Mouse (Mus musculus) liver, embryonic 13.5 days (tissue): ENCODE results near the gene Pomgnt2. TPM values are rescaled to one million over a fixed set of nuclear protein-coding genes. Genes with fewer than 3 reads are reported as not detected.

Experiments used
- ATAC-seq: fragments of 200-750 bp; cut with Nextera tagmentation; 2 replicates; pipeline ENCODE4 v1.8.0; 2017; ENCODE audit warnings: low read depth, mild to moderate bottlenecking, moderate number of reproducible peaks, moderate library complexity
- DNase-seq: peaks from one replicate; pipeline ENCODE4 v3.0.0; 2022
- H3K27ac ChIP-seq: fragments of 300-500 bp; sonication (generic); 2 replicates; pipeline ENCODE4 v1.5.1; 2015; ENCODE audit warnings: moderate library complexity, mild to moderate bottlenecking, inconsistent platforms
- H3K27me3 ChIP-seq: fragments of 300-500 bp; sonication (generic); 2 replicates; pipeline ENCODE4 v1.6.1; 2015; ENCODE audit warnings: mild to moderate bottlenecking, inconsistent platforms
- H3K36me3 ChIP-seq: fragments of 300-500 bp; sonication (generic); 2 replicates; pipeline ENCODE4 v1.6.1; 2015; ENCODE audit warnings: mild to moderate bottlenecking, inconsistent platforms
- H3K4me1 ChIP-seq: fragments of 300-500 bp; sonication (generic); replicated peaks from 2 replicates; pipeline ENCODE4 v1.6.1; 2015; ENCODE audit warnings: inconsistent platforms
- H3K4me2 ChIP-seq: fragments of 300-500 bp; sonication (generic); 2 replicates; pipeline ENCODE4 v1.6.1; 2015; ENCODE audit warnings: inconsistent platforms, mild to moderate bottlenecking, moderate library complexity
- H3K4me3 ChIP-seq: fragments of 300-500 bp; sonication (generic); replicated peaks from 2 replicates; pipeline ENCODE4 v1.5.1; 2015; ENCODE audit warnings: mild to moderate bottlenecking, inconsistent platforms
- H3K9ac ChIP-seq: fragments of 300-500 bp; sonication (generic); 2 replicates; pipeline ENCODE4 v1.6.1; 2015; ENCODE audit warnings: mild to moderate bottlenecking, inconsistent platforms
- H3K9me3 ChIP-seq: fragments of 300-500 bp; sonication (generic); replicated peaks from 2 replicates; pipeline ENCODE4 v1.6.1; 2016; ENCODE audit warnings: inconsistent platforms
- WGBS: fragments of 180-500 bp; shearing (Covaris S2); methylation state at CpG from one replicate; pipeline ENCODE4 v1.1.7; 2015; ENCODE audit not compliant: insufficient replicate concordance; 5-methylcytosine and 5-hydroxymethylcytosine counted together
- polyA plus RNA-seq: library from polyadenylated mRNA; unstranded; fragments of >200 nt; fragmentation: Nextera tagmentation; extraction: Ambion mirVana; gene quantifications from 2 replicates; pipeline ENCODE4 v1.2.1, GENCODE M21; 2015

Pomgnt2 gene
- polyA plus RNA-seq, result 2.6 and 3.0 TPM in 2 replicates

- ATAC-seq (no peak), DNase-seq (no peak)
- no peak within 1 kb of the TSS for H3K27ac ChIP-seq
- no peaks in the 10 kb centered on the region for H3K36me3 ChIP-seq
- H3K4me2 ChIP-seq, result peak within 1 kb of the TSS; percentile 71
- H3K4me3 ChIP-seq, result peak within 1 kb of the TSS; percentile 65
- no peak within 1 kb of the TSS for H3K9ac ChIP-seq
- H3K9me3 ChIP-seq, result no peaks in the 10 kb centered on the region
- H3K27me3 ChIP-seq, result peaks cover 20% of the 10 kb centered on the region
- 0 out of 2 replicates have a peak, but pooled peaks cover 10% of the 10 kb centered on the region for H3K4me1 ChIP-seq
These were observed at the start of gene Pomgnt2 for GRCm38 (mm10) chr9:121997010-121997409. TSS of gene Pomgnt2 (minus strand) at chr9:121997110.

GRCm38 (mm10) chr9:122039848-122040247 lies 42.9 kb upstream of the Pomgnt2 start:
- no peak for ATAC-seq
- no peak overlapping the region for H3K4me2 ChIP-seq
- no peaks in the 10 kb centered on the region; the same call in 1 of the 2 replicates for H3K4me1 ChIP-seq
- WGBS, result 54% methylated on average over 4 of the region's 4 CpGs
- no peaks in the 10 kb centered on the region for H3K27me3 ChIP-seq
- H3K27ac ChIP-seq, result no peak overlapping the region
- DNase-seq, result no peak
- H3K9ac ChIP-seq, result no peak overlapping the region
- H3K36me3 ChIP-seq, result no peaks in the 10 kb centered on the region
- no peaks in the 10 kb centered on the region for H3K9me3 ChIP-seq
- H3K4me3 ChIP-seq, result no peak overlapping the region

- H3K36me3 ChIP-seq, result no peaks in the 10 kb centered on the region
- DNase-seq (no peak), ATAC-seq (no peak)
- H3K27ac ChIP-seq, result no peak overlapping the region
- H3K27me3 ChIP-seq, result no peaks in the 10 kb centered on the region
- no peak overlapping the region for H3K9ac ChIP-seq
- H3K4me1 ChIP-seq, result no peaks in the 10 kb centered on the region; the same call in 1 of the 2 replicates
- H3K4me2 ChIP-seq, result no peak overlapping the region
- H3K4me3 ChIP-seq, result no peak overlapping the region
- H3K9me3 ChIP-seq, result no peaks in the 10 kb centered on the region
- 53% methylated on average over 1 of the region's 1 CpGs for WGBS
These were observed 41.7 kb upstream of the Pomgnt2 start for GRCm38 (mm10) chr9:122038631-122039030.

- Histone ChIP-seq H3K9me3 (no peaks in the 10 kb centered on the region), H3K4me3 (no peak overlapping the region), H3K4me2 (no peak overlapping the region), H3K27ac (no peak overlapping the region), H3K36me3 (no peaks in the 10 kb centered on the region), H3K4me1 (no peaks in the 10 kb centered on the region; the same call in 1 of the 2 replicates), H3K27me3 (no peaks in the 10 kb centered on the region), H3K9ac (no peak overlapping the region)
- ATAC-seq (no peak), DNase-seq (no peak)
- WGBS, result 42% methylated on average over 4 of the region's 4 CpGs
These were observed 39.7 kb upstream of the Pomgnt2 start for GRCm38 (mm10) chr9:122036496-122037054.

- Histone ChIP-seq H3K4me2 (no peak overlapping the region), H3K4me3 (no peak overlapping the region), H3K27me3 (no peaks in the 10 kb centered on the region), H3K9me3 (no peaks in the 10 kb centered on the region), H3K36me3 (no peaks in the 10 kb centered on the region), H3K4me1 (no peaks in the 10 kb centered on the region; the same call in 1 of the 2 replicates), H3K27ac (no peak overlapping the region), H3K9ac (no peak overlapping the region)
- WGBS, result 33% methylated on average over 5 of the region's 5 CpGs
- ATAC-seq (no peak), DNase-seq (no peak)
These were observed 38.9 kb upstream of the Pomgnt2 start for GRCm38 (mm10) chr9:122035807-122036206.

GRCm38 (mm10) chr9:122034949-122035348 lies 38.0 kb upstream of the Pomgnt2 start:
- ATAC-seq (no peak), DNase-seq (no peak)
- H3K27ac ChIP-seq, result no peak overlapping the region
- no peaks in the 10 kb centered on the region; the same call in 1 of the 2 replicates for H3K4me1 ChIP-seq
- no peaks in the 10 kb centered on the region for H3K9me3 ChIP-seq
- H3K4me2 ChIP-seq, result no peak overlapping the region
- 72% methylated on average over 1 of the region's 1 CpGs for WGBS
- no peak overlapping the region for H3K4me3 ChIP-seq
- no peak overlapping the region for H3K9ac ChIP-seq
- H3K27me3 ChIP-seq, result no peaks in the 10 kb centered on the region
- no peaks in the 10 kb centered on the region for H3K36me3 ChIP-seq

- Histone ChIP-seq H3K27ac (no peak overlapping the region), H3K9me3 (no peaks in the 10 kb centered on the region), H3K27me3 (no peaks in the 10 kb centered on the region), H3K4me2 (no peak overlapping the region), H3K36me3 (no peaks in the 10 kb centered on the region), H3K9ac (no peak overlapping the region), H3K4me3 (no peak overlapping the region), H3K4me1 (no peaks in the 10 kb centered on the region; the same call in 1 of the 2 replicates)
- ATAC-seq (no peak), DNase-seq (no peak)
- WGBS, result 53% methylated on average over 3 of the region's 3 CpGs
These were observed 35.2 kb upstream of the Pomgnt2 start for GRCm38 (mm10) chr9:122032071-122032470.

GRCm38 (mm10) chr9:122030706-122031105 lies 33.8 kb upstream of the Pomgnt2 start:
- Histone ChIP-seq H3K9me3 (no peaks in the 10 kb centered on the region), H3K27ac (no peak overlapping the region), H3K36me3 (no peaks in the 10 kb centered on the region), H3K4me3 (no peak overlapping the region), H3K4me1 (no peaks in the 10 kb centered on the region), H3K9ac (no peak overlapping the region), H3K27me3 (no peaks in the 10 kb centered on the region), H3K4me2 (no peak overlapping the region)
- ATAC-seq (no peak), DNase-seq (no peak)
- 56% methylated on average over 5 of the region's 5 CpGs for WGBS

GRCm38 (mm10) chr9:122029765-122030164 lies 32.9 kb upstream of the Pomgnt2 start:
- H3K27ac ChIP-seq, result no peak overlapping the region
- no peaks in the 10 kb centered on the region for H3K27me3 ChIP-seq
- H3K4me3 ChIP-seq, result no peak overlapping the region
- 75% methylated on average over 7 of the region's 7 CpGs for WGBS
- no peaks in the 10 kb centered on the region for H3K4me1 ChIP-seq
- H3K9me3 ChIP-seq, result no peaks in the 10 kb centered on the region
- ATAC-seq (no peak), DNase-seq (no peak)
- H3K4me2 ChIP-seq, result no peak overlapping the region
- H3K9ac ChIP-seq, result no peak overlapping the region
- H3K36me3 ChIP-seq, result no peaks in the 10 kb centered on the region

- DNase-seq, result no peak
- ATAC-seq, result no peak
- Histone ChIP-seq H3K27ac (peak overlapping the region; percentile 44), H3K9ac (no peak overlapping the region), H3K9me3 (no peaks in the 10 kb centered on the region), H3K36me3 (no peaks in the 10 kb centered on the region), H3K4me3 (no peak overlapping the region), H3K4me2 (no peak overlapping the region), H3K4me1 (no peaks in the 10 kb centered on the region; the same call in 1 of the 2 replicates), H3K27me3 (no peaks in the 10 kb centered on the region)
- 34% methylated on average over 11 of the region's 11 CpGs for WGBS
These were observed 31.2 kb upstream of the Pomgnt2 start for GRCm38 (mm10) chr9:122027914-122028745.

GRCm38 (mm10) chr9:122027081-122027913 lies 30.4 kb upstream of the Pomgnt2 start:
- Histone ChIP-seq H3K27me3 (no peaks in the 10 kb centered on the region), H3K36me3 (no peaks in the 10 kb centered on the region), H3K9me3 (no peaks in the 10 kb centered on the region), H3K9ac (no peak overlapping the region), H3K4me3 (no peak overlapping the region), H3K27ac (peak overlapping the region; percentile 44), H3K4me2 (no peak overlapping the region), H3K4me1 (no peaks in the 10 kb centered on the region; the same call in 1 of the 2 replicates)
- WGBS, result 55% methylated on average over 6 of the region's 6 CpGs
- DNase-seq, result no peak
- no peak for ATAC-seq
